Mouse (Mus musculus) midbrain, embryonic 16.5 days (tissue): ENCODE measurements around the gene Tgds. TPM values are rescaled to one million over a fixed set of nuclear protein-coding genes. Genes with fewer than 3 reads are reported as not detected.
A peak's percentile ranks its signal among the peaks of the same experiment; 100 is the strongest.

ENCODE experiments used
- ATAC-seq: fragments of 200-750 bp; cut with Nextera tagmentation; 2 replicates; pipeline ENCODE4 v1.8.0; 2017; ENCODE audit warnings: moderate TSS enrichment
- H3K27ac ChIP-seq: fragments of 300-500 bp; sonication (generic); 2 replicates; pipeline ENCODE4 v1.5.1; 2014; ENCODE audit warnings: mild to moderate bottlenecking, low read length, mixed read lengths
- H3K27me3 ChIP-seq: fragments of 300-500 bp; sonication (generic); 2 replicates; pipeline ENCODE4 v1.6.1; 2014; ENCODE audit warnings: low read depth, low read length, mixed read lengths; ENCODE audit not compliant: control insufficient read depth, insufficient read depth
- H3K36me3 ChIP-seq: fragments of 300-500 bp; sonication (generic); 2 replicates; pipeline ENCODE4 v1.6.1; 2014; ENCODE audit warnings: mild to moderate bottlenecking, low read length, moderate library complexity, mixed read lengths; ENCODE audit not compliant: control insufficient read depth, insufficient read depth
- H3K4me1 ChIP-seq: fragments of 300-500 bp; sonication (generic); 2 replicates; pipeline ENCODE4 v1.6.1; 2014; ENCODE audit warnings: mild to moderate bottlenecking, low read length, mixed read lengths; ENCODE audit not compliant: control insufficient read depth, insufficient read depth
- H3K4me2 ChIP-seq: fragments of 300-500 bp; sonication (generic); 2 replicates; pipeline ENCODE4 v1.6.1; 2014; ENCODE audit warnings: mild to moderate bottlenecking, low read length, mixed read lengths
- H3K4me3 ChIP-seq: fragments of 300-500 bp; sonication (generic); 2 replicates; pipeline ENCODE4 v1.5.1; 2014; ENCODE audit warnings: low read depth, mild to moderate bottlenecking, low read length, moderate library complexity, mixed read lengths
- H3K9ac ChIP-seq: fragments of 300-500 bp; sonication (generic); 2 replicates; pipeline ENCODE4 v1.6.1; 2014; ENCODE audit warnings: low read depth, low read length, mixed read lengths
- H3K9me3 ChIP-seq: fragments of 300-500 bp; sonication (generic); replicated peaks from 2 replicates; pipeline ENCODE4 v1.6.1; 2014; ENCODE audit warnings: mild to moderate bottlenecking, low read length, mixed read lengths; ENCODE audit not compliant: control insufficient read depth, poor library complexity, severe bottlenecking
- WGBS: fragments of 180-500 bp; shearing (Covaris S2); extraction: QIAGEN DNeasy Blood & Tissue Kit; methylation state at CpG from one replicate; pipeline ENCODE4 v1.1.7; 2014; 5-methylcytosine and 5-hydroxymethylcytosine counted together
- polyA plus RNA-seq: library from polyadenylated mRNA; unstranded; fragments of >200 nt; fragmentation: Nextera tagmentation; extraction: Ambion mirVana; gene quantifications from 2 replicates; pipeline ENCODE4 v1.2.1, GENCODE M21; 2015

Tgds gene
- polyA plus RNA-seq, 1 experiment from 2014 or later, result 15.2 TPM

GRCm38 (mm10) chr14:118148046-118148445 is 15.5 kb upstream of the Tgds start:
- H3K9ac ChIP-seq, result no peak overlapping the region
- no peaks in the 10 kb centered on the region for H3K27me3 ChIP-seq
- H3K36me3 ChIP-seq, result peaks cover 3% of the 10 kb centered on the region; the same call in 1 of the 2 replicates
- ATAC-seq, result no peak
- H3K9me3 ChIP-seq, result no peaks in the 10 kb centered on the region
- WGBS, result 91% methylated on average over 13 of the region's 13 CpGs
- no peak overlapping the region for H3K4me2 ChIP-seq
- H3K4me1 ChIP-seq, result no peaks in the 10 kb centered on the region
- no peak overlapping the region for H3K4me3 ChIP-seq
- H3K27ac ChIP-seq, result no peak overlapping the region

GRCm38 (mm10) chr14:118142283-118142682 is 9.7 kb upstream of the Tgds start:
- ATAC-seq, result no peak
- H3K4me1 ChIP-seq, result peaks cover 8% of the 10 kb centered on the region
- H3K36me3 ChIP-seq, result peaks cover 3% of the 10 kb centered on the region; the same call in 1 of the 2 replicates
- H3K4me2 ChIP-seq, result no peak overlapping the region
- H3K9me3 ChIP-seq, result no peaks in the 10 kb centered on the region
- WGBS, result 94% methylated on average over 5 of the region's 5 CpGs
- H3K27ac ChIP-seq, result no peak overlapping the region
- H3K27me3 ChIP-seq, result no peaks in the 10 kb centered on the region
- H3K9ac ChIP-seq, result no peak overlapping the region
- no peak overlapping the region for H3K4me3 ChIP-seq

GRCm38 (mm10) chr14:118137487-118137886 is 4.9 kb upstream of the Tgds start:
- peaks cover 3% of the 10 kb centered on the region; the same call in 1 of the 2 replicates for H3K36me3 ChIP-seq
- H3K9ac ChIP-seq, result peak overlapping the region; percentile 88
- peaks cover 10% of the 10 kb centered on the region for H3K4me1 ChIP-seq
- H3K27ac ChIP-seq, result peak overlapping the region; percentile 81
- H3K4me3 ChIP-seq, result peak overlapping the region; percentile 90
- H3K4me2 ChIP-seq, result peak overlapping the region; percentile 91
- no peaks in the 10 kb centered on the region for H3K27me3 ChIP-seq
- ATAC-seq, result peak; percentile 30
- no peaks in the 10 kb centered on the region for H3K9me3 ChIP-seq
- WGBS, result under 1% methylated on average over 13 of the region's 13 CpGs

GRCm38 (mm10) chr14:118136744-118137452 is 4.3 kb upstream of the Tgds start, which contains the start of gene Gpr180:
TSS of gene Gpr180 (plus strand) at chr14:118137158.
- H3K4me3 ChIP-seq, result peak within 1 kb of the TSS; percentile 90
- no peaks in the 10 kb centered on the region for H3K27me3 ChIP-seq
- peak within 1 kb of the TSS; percentile 88 for H3K9ac ChIP-seq
- peaks cover 12% of the 10 kb centered on the region for H3K4me1 ChIP-seq
- no peaks in the 10 kb centered on the region for H3K9me3 ChIP-seq
- H3K36me3 ChIP-seq, result peaks cover 3% of the 10 kb centered on the region; the same call in 1 of the 2 replicates
- H3K4me2 ChIP-seq, result peak within 1 kb of the TSS; percentile 91
- peak; percentile 97 for ATAC-seq
- peak within 1 kb of the TSS; percentile 81 for H3K27ac ChIP-seq
- WGBS, result under 1% methylated on average over 62 of the region's 77 CpGs

- H3K4me1 ChIP-seq, result peaks cover 11% of the 10 kb centered on the region
- H3K9me3 ChIP-seq, result no peaks in the 10 kb centered on the region
- H3K36me3 ChIP-seq, result no peaks in the 10 kb centered on the region
- H3K4me3 ChIP-seq, result peak overlapping the region; percentile 71
- H3K9ac ChIP-seq, result peak overlapping the region; percentile 83
- H3K27me3 ChIP-seq, result no peaks in the 10 kb centered on the region
- H3K4me2 ChIP-seq, result peak overlapping the region; percentile 93
- H3K27ac ChIP-seq, result peak overlapping the region; percentile 60
- peak; percentile 23 for ATAC-seq
- 14% methylated on average over 21 of the region's 21 CpGs for WGBS
Observed at GRCm38 (mm10) chr14:118131931-118132641, 469 bp downstream of the Tgds start.

- Histone ChIP-seq H3K4me3 (peak overlapping the region; percentile 71), H3K27me3 (no peaks in the 10 kb centered on the region), H3K9ac (peak overlapping the region; percentile 83; the same call in 1 of the 2 replicates), H3K4me2 (peak overlapping the region; percentile 93), H3K9me3 (no peaks in the 10 kb centered on the region), H3K4me1 (peaks cover 11% of the 10 kb centered on the region), H3K36me3 (no peaks in the 10 kb centered on the region), H3K27ac (no peak overlapping the region)
- ATAC-seq, result no peak
- WGBS, result 83% methylated on average over 7 of the region's 7 CpGs
Observed at GRCm38 (mm10) chr14:118131472-118131871, 1.1 kb downstream of the Tgds start.

- Histone ChIP-seq H3K9ac (no peak overlapping the region), H3K27ac (no peak overlapping the region), H3K4me2 (no peak overlapping the region), H3K4me1 (peaks cover under 1% of the 10 kb centered on the region), H3K4me3 (no peak overlapping the region), H3K9me3 (no peaks in the 10 kb centered on the region), H3K36me3 (peaks cover 13% of the 10 kb centered on the region), H3K27me3 (no peaks in the 10 kb centered on the region)
- WGBS, result 91% methylated on average over 5 of the region's 5 CpGs
- no peak for ATAC-seq
Observed at GRCm38 (mm10) chr14:118126301-118126700, 6.3 kb downstream of the Tgds start.

GRCm38 (mm10) chr14:118124771-118125170 is 7.8 kb downstream of the Tgds start:
- Histone ChIP-seq H3K27me3 (no peaks in the 10 kb centered on the region), H3K36me3 (peaks cover 16% of the 10 kb centered on the region), H3K9ac (no peak overlapping the region), H3K27ac (no peak overlapping the region), H3K9me3 (no peaks in the 10 kb centered on the region), H3K4me2 (no peak overlapping the region), H3K4me3 (no peak overlapping the region), H3K4me1 (no peaks in the 10 kb centered on the region)
- WGBS, result 85% methylated on average over 4 of the region's 4 CpGs
- ATAC-seq, result no peak

GRCm38 (mm10) chr14:118124129-118124528 is 8.4 kb downstream of the Tgds start:
- no peak overlapping the region for H3K4me2 ChIP-seq
- no peak overlapping the region for H3K27ac ChIP-seq
- H3K4me3 ChIP-seq, result no peak overlapping the region
- H3K9ac ChIP-seq, result no peak overlapping the region
- 94% methylated on average over 5 of the region's 5 CpGs for WGBS
- H3K4me1 ChIP-seq, result no peaks in the 10 kb centered on the region
- peaks cover 19% of the 10 kb centered on the region for H3K36me3 ChIP-seq
- H3K9me3 ChIP-seq, result no peaks in the 10 kb centered on the region
- H3K27me3 ChIP-seq, result no peaks in the 10 kb centered on the region
- ATAC-seq, result no peak
